Mouse (Mus musculus) cerebellum, adult 9-10 months (tissue): ENCODE data around the gene Fxyd3.
A peak's percentile ranks its signal among the peaks of the same experiment; 100 is the strongest.

ENCODE experiments used
- DNase-seq: peaks from one replicate; pipeline ENCODE4 v3.0.0; 2022

Fxyd3 gene

DNA sequence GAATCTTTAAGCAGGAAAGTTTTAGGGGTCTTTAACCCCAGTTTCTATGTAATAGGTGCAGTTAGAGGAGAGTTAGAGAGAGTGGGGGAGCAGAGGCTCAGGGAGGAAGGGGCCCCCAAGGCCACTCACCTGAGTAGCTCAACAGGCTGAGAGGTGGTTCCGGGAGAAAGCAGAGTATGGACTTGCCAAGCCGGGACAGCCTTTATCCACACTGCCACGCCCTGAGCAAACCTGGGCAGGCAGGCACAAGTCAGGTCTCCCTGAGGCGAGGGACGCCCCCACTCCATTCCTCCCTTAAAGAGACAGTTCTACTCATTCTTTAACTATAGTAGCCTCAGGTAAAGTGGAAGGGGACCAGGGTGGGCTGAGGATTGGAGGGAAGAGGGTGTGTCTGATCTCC lies at the start of gene Fxyd3:
Fxyd3 (minus strand) TSS at position 213 of the 400 bp plus-strand sequence.
- DNase-seq = no peak

DNA sequence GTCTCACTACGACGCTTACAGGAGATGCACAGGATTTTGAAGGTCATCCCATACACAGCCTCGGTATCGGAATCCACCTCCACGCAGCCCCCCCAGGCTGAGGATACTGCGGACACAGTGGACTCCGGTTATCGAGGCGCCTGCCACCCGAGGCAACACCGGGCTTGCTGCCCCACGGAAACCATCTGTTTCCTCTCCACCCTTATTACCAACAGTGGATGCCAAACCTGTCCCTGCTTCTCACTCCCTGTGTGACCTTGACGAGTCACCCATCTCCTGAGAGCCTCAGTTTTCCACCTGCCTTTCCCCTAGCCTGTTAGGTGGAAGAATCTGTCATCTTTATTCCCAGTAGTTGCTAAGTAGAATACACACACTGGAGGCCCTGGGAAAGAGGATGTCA lies 48.6 kb upstream of the Fxyd3 start:
- peak; percentile 92 for DNase-seq

DNA sequence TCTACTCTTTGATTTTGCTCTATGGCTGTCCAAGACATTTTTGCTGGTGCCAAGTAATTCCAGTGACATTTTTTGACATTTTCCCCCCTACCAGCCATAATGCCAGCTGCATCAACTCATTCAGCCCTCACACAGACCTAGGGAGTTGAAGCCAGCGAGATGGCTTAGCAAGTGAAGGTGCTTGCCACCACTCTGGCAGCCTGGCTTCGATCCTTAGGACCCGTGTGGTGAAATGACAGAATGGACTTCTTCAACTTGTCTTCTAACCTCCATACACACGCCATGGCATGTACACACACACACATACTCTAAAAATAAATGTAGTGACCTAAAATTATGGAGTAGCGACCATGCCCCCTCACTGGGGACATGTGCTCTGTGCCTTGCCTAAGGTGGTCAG lies 47.9 kb upstream of the Fxyd3 start:
- peak; percentile 63 for DNase-seq

DNA sequence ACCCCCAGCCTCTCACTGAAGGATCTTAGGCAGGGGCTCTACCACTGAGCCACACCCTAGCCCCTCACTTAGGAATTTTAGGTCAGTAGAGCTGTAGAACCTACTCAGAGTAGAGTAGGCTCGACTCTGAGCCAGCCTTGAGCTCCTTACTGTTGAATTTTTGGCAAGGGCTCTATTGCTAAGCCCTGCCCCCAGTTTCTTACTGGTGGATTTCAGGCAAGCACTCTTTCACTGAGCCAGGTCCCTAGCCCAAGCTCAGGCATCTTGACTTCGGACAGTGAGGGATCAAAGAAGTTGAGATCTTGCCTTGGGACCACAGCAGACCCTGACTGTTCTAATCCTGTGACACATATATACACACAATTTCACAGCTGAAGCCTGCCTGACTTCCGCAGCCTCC lies 47.2 kb upstream of the Fxyd3 start:
- DNase-seq = peak; percentile 77

DNA sequence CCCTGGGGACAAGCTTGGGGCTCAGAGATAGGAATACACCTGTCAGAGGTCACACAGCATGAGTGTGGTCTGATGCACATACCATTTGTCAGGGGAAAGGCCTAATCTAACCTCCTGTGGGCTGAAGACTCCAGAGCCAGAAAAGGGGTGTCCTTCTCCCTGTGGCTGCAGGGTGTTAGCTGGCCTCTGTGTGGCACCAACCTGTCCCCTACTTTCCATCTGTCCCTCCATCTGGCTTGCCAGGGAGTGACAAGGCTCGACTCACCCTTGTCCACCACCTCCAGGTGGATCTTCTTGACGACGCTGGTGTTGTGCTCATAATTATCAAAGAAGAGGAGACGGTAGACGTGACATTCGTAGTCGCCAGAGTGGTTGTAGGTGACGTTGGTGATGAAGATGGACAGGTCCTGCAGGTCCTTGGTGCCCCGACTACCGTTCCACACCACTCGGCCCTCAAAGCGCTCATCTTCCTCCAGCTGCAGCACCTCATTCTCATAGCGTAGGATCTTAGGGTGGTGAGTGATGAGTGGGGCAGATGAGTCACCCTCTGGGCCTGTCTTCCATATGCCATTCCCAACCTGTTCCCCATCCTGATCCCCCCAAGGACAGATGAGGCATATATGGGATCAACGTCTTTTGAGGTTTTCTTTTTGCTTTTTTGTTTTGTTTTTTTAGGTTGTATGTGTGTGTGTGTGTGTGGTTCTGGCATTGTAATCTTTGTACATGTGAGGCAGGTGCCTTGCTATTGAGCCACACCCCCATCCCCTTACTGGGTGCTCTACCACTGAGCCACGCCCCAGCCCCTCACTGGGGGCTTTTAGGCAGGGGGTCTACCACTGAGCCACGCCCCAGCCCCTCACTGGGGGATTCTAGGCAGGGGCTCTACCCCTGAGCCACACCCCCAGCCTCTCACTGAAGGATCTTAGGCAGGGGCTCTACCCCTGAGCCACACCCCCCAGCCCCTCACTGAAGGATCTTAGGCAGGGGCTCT lies 46.4 kb upstream of the Fxyd3 start:
- peak; percentile 94 for DNase-seq

DNA sequence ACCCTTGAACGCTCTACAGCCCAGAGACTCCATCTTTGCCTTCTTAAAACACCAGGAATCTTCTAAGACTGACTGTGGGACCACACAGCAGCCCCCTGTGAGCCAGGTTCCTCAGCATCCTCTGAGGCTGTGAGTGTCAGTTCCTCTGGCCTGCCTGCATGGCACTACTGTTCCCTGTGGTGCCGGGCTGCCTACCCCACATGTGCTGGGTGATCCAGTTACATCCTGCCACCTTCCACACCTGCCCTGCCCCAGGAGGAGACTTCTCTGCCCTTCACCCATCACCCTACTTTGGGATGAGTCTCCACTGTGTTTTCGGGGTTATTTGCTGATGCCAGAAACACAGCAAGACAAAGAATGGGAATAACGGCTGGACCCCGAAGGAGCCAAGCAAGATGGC lies 43.1 kb upstream of the Fxyd3 start:
- no peak for DNase-seq

DNA sequence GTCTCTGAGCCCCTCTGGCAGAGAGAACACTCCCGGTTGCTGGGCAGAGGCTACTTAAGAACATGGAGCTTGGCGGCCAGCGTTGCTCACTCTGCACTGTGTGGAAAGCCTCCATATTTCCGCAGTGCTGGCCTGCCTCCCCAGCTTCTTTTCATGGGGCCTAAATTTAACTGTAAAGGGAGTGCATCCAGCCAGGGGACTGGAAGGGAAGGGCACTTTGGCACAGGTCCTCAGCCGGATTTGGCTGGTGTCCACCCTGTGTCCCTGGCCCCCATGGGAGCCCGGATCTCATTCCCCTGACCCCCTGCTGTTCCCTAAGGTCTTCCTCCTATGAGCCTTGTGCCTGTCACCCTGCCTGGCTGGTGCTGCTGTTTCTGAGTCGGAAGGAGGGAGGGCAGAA lies 42.0 kb upstream of the Fxyd3 start:
- DNase-seq = peak; percentile 87

DNA sequence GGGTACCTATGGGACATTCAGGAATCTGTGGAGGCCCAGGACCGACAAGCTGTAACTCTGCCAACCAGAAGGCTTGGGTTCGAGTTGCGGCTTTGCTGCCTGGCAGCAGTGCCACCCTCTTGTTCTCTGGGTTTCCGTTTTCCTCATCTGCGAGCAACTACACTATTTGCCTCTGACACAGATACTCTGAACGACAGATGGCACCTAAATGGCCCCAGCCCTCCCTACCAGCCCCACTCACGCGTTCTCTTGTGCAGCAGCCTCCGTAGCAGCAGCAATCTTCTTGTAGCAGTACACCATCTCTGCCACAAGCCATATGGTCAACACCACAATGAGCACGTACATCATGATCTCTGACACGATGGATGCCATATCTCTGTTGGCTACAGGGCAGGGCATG lies 41.0 kb upstream of the Fxyd3 start:
- peak; percentile 81 for DNase-seq

DNA sequence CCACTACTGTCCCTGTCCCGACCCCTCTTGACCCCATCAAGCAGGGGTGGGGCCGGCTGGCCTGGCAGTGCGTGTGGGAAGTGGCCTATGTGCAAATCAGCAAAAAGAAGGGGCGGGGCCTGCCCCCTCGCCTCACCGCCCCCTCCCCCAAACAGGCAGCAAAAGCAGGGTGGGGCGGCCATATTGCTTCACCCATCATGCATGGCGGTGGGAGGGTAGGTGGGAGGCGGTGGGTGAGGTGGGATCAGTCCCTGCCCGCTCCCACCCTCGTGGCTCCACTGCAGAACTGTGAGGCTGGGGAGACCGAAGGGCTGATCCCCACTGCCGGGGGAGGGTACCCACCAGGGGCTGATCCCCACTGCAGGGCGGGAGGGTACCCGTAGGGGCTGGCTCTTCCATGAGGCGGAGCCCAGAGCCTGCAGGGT lies 40.2 kb upstream of the Fxyd3 start:
- no peak for DNase-seq

DNA sequence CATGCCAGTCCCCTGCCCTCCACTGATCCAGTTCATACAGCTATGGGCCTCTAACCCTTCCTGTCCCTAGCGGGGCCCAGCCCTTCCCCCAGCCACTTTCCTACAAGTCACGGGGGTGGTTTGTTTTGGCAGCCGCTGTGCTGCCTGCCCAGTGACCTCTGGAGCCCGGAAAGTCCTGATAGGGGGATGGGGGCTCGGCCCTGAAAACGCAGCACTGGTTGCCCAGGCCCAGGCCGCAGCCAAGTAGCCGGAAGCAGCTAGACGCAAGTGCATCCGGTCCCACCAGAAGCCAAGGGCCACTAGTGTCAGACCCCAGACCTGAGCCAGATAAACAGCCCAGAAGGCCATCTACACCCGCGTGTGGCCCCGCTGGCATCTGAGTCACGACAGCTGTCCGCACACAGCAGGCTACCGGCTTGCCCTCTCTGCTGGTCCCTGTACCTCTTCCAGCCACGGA lies 39.1 kb upstream of the Fxyd3 start:
- DNase-seq = peak; percentile 83

DNA sequence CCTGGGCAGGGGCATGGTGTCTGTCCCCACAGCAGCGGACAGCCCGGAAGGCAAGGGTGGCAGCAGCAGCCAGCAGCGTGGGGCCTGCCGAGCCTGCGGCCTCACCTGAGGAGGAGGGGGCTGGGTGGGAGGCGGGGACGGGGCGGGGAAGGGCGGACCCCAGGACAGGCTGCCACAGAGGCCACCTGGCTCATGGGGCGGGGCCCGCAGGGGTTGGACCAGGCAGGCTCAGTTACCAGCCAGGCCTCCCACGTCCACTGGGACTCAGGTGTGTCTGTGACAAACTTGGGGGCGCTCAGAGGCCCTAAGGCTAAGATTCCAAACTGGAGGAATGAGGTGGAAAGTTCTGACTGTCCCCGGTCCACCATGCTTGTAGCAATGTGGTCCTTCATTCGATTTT lies 38.7 kb upstream of the Fxyd3 start, which contains the start of gene Hpn:
Hpn (minus strand) TSS at position 109 of the 400 bp plus-strand sequence.
- DNase-seq = no peak

DNA sequence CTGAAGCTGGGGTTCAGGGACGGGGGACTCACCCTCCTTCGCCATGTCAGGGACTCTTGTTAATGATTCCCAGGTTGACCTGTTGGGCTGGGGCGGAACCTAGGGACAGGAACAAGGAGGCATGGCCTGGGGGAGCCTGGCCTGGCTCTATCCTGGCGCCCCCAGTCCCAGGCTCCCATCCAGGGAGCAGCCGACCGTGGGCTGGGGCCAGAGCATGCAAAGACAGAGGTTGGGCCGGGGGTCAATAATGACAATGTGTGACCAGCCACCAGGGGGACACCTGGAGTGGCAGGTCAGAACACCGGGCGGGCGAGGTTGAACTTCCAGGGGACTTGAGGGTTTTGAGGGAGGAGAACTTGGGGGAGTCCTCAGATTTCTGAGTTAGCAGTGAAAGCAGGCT lies 38.1 kb upstream of the Fxyd3 start:
- DNase-seq = no peak

DNA sequence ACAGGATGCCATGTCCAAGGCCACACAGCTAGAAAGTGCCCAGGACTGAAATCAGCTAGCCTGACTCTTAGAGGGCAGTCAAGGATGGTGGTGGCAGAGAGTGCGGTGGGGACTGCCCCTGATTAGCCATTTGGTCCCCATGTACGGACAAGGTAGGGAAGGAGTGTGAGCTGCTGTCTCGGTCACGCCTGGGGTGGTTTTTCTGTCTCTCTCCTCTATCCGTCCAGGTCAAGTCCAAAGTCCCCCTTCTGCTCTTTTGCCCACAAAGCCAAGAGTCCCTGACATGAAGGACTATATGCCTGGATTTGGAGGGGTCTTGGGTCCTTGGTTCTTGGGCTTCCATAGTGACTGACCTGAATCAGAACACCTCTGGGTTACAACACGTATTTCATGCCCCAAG lies 37.3 kb upstream of the Fxyd3 start:
- DNase-seq = peak; percentile 29

DNA sequence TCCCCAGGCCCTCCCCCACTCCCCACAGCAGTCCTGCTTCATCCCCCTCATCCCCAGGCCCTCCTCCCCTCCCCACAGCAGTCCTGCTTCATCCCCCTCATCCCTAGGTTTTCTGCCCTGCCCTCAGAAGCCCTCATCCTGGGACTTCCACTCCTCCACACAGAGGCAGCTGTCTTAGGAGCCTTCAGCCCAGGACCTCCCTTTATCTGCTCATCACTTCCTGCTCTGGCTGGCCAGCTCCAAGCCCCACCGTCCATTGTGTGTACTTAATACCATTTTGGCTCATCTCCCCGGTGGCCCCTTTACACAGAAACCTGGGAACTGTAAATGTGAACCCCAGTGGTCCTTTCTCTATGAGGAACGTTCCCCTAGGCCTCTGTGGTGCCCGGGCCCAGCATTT lies 35.5 kb upstream of the Fxyd3 start:
- peak; percentile 36 for DNase-seq

DNA sequence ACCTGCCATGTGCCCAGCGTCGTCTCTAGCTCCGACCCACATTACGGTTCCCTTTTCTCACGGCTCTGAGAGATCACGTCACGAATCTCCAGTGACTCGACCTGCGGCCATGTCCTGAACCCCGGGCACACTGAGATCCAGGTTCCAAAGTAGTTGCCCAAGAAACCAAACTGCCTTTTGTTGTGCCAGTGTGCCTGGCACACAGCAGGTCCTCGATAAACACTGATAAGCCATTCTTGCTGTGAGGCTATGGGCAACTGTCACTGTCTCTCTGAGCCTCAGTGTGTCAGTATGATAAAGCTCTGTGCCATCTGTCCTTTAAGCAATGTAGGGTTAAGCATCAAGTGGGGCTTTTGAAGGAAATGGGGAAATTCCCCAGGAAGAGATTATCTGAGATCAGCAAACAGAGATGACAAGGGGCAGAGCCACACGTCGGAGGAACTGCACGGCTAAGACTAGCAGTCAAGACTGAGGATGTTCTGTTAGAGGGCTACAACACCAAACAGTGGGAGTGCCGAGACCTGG lies 34.4 kb upstream of the Fxyd3 start:
- no peak for DNase-seq

DNA sequence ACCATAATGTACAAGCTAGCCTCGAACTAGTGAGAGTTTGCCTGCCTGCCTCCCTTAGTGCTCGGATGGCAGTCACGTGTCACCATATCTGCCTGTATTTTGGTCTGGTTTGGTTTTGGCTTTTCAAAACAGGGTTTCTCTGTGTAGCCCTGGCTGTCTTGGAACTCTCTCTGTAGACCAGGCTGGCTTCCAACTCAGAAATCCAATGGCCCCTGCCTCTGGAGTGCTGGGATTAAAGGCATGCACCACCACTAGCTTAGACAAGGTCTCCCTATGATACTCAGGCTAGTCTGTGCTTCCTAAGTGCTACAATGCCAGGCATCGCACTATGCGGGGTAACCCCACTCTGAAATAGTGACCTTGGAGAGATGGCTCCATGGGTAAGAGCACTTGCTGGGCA lies 33.3 kb upstream of the Fxyd3 start:
- DNase-seq = peak; percentile 33

DNA sequence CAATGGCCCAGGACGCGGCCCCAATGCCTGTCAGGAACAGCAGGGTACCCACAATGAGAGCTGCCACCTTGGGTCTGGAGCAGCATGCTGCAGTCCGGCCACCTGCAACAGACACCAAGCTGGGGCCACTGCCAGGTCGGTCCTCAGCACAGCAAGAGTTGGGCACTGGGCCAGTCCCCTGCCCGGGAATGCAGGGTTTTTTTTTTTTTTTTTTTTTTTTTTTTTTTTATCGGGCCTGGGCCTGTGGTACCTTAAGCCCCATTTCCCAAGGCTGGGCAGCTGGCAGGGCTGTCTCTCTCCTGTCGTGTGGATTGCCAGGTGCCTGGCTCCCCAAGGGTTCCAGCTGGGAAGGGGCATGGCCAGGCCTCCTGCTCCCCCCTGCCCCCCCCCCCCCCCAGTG lies 32.6 kb upstream of the Fxyd3 start:
- peak; percentile 83 for DNase-seq

DNA sequence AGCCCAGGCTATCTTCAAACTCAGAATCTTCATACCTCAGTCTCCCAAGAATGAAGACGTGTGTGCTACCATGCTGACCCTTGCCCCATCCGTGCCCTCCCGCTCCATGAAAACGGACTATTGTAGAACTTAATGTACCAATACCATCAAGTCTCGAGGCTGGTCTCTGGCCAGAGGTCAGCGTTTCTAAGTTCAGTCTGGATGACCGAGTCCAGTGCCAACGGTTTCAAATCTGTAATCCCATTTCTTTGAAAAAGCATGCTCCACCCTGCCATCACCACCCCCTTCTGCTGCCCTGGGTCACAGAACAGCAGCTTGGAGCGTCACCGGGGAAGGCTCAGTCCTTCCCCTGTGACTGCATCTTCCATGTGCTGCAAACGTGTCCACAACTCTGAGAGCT lies 31.3 kb upstream of the Fxyd3 start:
- peak; percentile 32 for DNase-seq

DNA sequence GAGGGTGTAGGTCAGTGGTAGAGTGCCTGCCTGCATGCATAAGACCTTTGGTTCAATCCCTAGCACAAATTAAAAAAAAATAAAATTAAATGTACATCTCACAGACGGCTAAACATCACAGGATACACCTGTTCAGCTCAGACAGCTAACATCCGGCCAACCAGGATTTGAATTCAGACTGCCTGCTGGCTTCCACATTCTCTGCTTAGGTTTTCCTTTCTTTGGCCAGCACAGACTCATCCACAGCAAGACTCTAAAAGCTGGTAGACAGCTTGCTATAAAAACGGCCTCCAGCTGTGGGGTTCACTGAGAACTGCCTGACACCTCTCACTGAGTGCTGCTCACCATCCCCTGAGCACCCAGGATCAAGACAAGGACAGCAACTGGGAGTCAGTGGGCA lies 29.7 kb upstream of the Fxyd3 start:
- no peak for DNase-seq

DNA sequence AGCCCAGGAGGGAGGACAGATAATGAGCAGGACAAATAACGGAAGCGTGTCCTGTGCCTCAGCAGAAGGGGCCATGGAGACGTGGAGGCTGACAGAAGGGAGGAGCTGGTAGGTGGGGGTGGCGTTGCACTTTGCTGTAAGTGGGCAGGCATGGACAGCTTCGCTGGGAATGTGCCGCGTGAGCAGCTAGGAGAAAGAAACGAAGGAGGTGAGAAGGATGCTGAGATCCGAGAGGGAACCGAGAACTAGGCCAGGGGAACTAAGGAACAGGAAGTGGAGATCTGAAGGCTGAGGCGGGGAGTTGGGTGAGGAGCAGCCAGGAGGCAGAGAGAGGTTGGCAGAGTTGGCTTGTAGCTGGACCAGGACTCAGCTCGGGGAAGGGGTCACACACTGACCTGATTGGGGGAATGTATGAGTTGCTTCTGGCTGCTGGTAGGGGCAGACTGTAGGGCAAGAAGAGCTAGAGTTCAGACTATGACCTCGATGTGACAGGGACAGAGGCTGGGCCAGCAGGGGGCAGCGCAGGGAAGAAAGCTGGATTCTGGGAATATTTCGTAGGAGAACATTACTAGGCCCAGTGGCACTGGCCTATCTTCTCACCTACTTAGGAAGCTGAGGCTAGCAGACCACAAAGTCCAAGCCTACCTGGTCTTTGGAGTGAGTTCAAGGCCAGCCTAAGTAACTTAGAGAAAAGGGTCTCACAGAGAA lies 28.7 kb upstream of the Fxyd3 start:
- DNase-seq = peak; percentile 75

DNA sequence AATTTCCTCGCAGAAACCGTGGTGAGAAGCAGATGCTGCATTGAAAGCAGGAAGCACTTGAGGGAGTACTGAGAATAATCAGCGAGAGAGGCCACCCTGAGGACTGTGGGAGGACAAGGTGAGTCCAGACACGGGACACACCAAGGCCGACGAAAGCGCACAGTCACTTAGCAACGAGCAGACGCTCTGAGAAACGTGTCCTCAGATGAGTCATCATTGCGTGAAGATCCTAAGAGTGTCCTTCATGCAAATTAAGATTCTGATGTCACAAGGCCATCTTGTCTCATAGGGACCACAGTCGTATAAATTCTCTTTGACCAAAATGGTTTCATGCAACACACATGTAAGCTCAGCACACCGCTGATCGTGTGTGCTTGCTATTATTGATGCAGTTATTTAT lies 24.3 kb upstream of the Fxyd3 start:
- DNase-seq = no peak

DNA sequence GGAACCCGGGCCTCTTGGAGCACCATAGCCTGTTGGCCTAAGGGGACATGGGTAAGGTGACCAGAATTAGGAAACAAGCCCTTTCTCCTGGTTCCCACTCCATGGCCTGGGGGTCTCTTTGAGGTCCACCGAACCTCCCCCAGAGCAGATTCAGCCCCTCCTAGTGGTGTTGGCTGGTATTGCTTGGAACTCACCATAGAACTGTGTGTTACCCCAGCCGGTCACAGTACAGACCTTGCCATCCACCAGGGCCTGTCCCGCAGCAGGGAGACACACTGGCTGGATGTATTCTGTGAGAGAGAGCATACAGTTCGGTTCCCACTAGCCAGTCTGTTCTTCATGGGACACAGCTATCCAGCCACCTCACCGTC lies 23.1 kb upstream of the Fxyd3 start:
- DNase-seq = no peak

DNA sequence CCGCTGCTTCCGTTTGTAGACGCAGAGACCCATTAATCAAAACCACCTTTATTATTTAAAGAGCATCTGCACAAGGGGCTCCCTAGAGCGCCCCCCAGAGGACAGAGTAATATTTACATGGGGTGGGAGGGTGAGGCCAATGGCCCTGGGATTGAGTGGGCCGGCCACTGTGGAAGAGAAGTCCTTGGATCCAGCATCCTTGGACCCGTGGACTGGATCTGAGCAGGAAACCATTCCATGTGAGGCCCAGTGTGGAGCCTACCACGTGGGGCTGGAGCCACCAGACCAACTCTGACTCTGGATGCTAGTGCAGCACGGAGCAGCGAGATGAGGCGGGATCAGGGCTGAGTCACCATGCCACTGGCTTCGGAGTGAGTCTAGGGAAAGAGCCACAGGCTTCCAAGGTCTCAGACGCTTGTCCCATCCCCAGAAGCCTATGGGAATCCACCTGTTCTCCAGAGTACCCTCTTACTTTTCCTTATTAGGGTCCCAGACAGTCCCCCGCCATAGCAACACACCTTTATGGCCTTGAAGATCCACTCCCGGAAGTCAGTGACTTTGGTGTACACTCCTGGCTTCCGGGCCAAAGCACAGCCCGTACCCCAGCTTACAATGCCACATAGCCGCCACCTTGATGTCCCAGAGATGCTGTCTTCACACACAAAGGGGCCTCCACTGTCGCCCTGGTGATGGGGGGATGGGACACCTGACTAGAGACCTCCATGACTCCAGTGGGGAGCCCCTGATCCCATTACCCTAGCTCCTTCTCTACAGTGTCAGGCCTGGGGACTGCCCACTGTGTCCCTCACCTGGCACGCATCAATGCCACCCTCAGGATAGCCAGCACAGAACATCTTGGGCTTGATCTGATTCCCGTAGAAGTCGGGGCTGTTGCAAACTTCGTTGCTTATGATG lies 22.4 kb upstream of the Fxyd3 start:
- no peak for DNase-seq
